Mouse (Mus musculus): ENCODE measurements around the gene Arhgef26. TPM values are rescaled to one million over a fixed set of nuclear protein-coding genes. Genes with fewer than 3 reads are reported as not detected.

Arhgef26 gene
- total RNA-seq, 2 experiments from 2014 or later = 2.9 to 3.4 TPM

- intact Hi-C loops (cut with DNase I) = no loop called here
- DNase-seq = no peak
Measured at GRCm38 (mm10) chr3:62376719-62377118, 38.6 kb downstream of the Arhgef26 start.

GRCm38 (mm10) chr3:62379946-62380345, 41.8 kb downstream of the Arhgef26 start:
- DNase-seq = no peak
- intact Hi-C loops (cut with DNase I) = no loop called here

GRCm38 (mm10) chr3:62380420-62380819, 42.3 kb downstream of the Arhgef26 start:
- no peak for DNase-seq
- intact Hi-C loops (cut with DNase I) = no loop called here

- no peak for DNase-seq
Measured at GRCm38 (mm10) chr3:62382853-62383252, 44.7 kb downstream of the Arhgef26 start.

GRCm38 (mm10) chr3:62392636-62393035, 54.5 kb downstream of the Arhgef26 start:
- no peak for DNase-seq

More at GRCm38 (mm10) chr3:62382853-62383252, 44.7 kb downstream of the Arhgef26 start:
- intact Hi-C loops (cut with DNase I) = no loop called here

GRCm38 (mm10) chr3:62394284-62394683, 56.1 kb downstream of the Arhgef26 start:
- intact Hi-C loops (cut with DNase I) = no loop called here
- no peak for DNase-seq

More at GRCm38 (mm10) chr3:62392636-62393035, 54.5 kb downstream of the Arhgef26 start:
- intact Hi-C loops (cut with DNase I) = no loop called here

GRCm38 (mm10) chr3:62395368-62395767, 57.2 kb downstream of the Arhgef26 start:
- no peak for DNase-seq
- intact Hi-C loops (cut with DNase I) = no loop called here

GRCm38 (mm10) chr3:62396109-62396508, 58.0 kb downstream of the Arhgef26 start:
- intact Hi-C loops (cut with DNase I) = loop anchor here (1.0 kb wide), 1 partner anchor 23 kb away; no protein-coding TSS in a partner anchor

GRCm38 (mm10) chr3:62398094-62398493, 60.0 kb downstream of the Arhgef26 start:
- DNase-seq = no peak
- intact Hi-C loops (cut with DNase I) = no loop called here

More at GRCm38 (mm10) chr3:62396109-62396508, 58.0 kb downstream of the Arhgef26 start:
- DNase-seq = no peak

GRCm38 (mm10) chr3:62399826-62400746, 61.9 kb downstream of the Arhgef26 start:
- DNase-seq = no peak
- intact Hi-C loops (cut with DNase I) = no loop called here

GRCm38 (mm10) chr3:62402466-62402865, 64.3 kb downstream of the Arhgef26 start:
- intact Hi-C loops (cut with DNase I) = no loop called here
- DNase-seq = no peak

- DNase-seq = peak in 1 of 2 experiments; percentile 14
Measured at GRCm38 (mm10) chr3:62404477-62405246, 66.5 kb downstream of the Arhgef26 start.

GRCm38 (mm10) chr3:62409555-62410182, 71.5 kb downstream of the Arhgef26 start:
- intact Hi-C loops (cut with DNase I) = no loop called here
- DNase-seq = no peak

More at GRCm38 (mm10) chr3:62404477-62405246, 66.5 kb downstream of the Arhgef26 start:
- intact Hi-C loops (cut with DNase I) = no loop called here

GRCm38 (mm10) chr3:62410491-62410890, 72.3 kb downstream of the Arhgef26 start:
- no peak for DNase-seq
- intact Hi-C loops (cut with DNase I) = no loop called here

GRCm38 (mm10) chr3:62412704-62413103, 74.6 kb downstream of the Arhgef26 start:
- peak in 1 of 2 experiments; percentile 7 for DNase-seq
- intact Hi-C loops (cut with DNase I) = no loop called here

GRCm38 (mm10) chr3:62414926-62415325, 76.8 kb downstream of the Arhgef26 start:
- intact Hi-C loops (cut with DNase I) = no loop called here
- no peak for DNase-seq

- DNase-seq = no peak
- intact Hi-C loops (cut with DNase I) = no loop called here
Measured at GRCm38 (mm10) chr3:62417458-62417857, 79.3 kb downstream of the Arhgef26 start.

GRCm38 (mm10) chr3:62418387-62419138, 80.4 kb downstream of the Arhgef26 start:
- DNase-seq = no peak
- intact Hi-C loops (cut with DNase I) = no loop called here

- intact Hi-C loops (cut with DNase I) = no loop called here
- no peak for DNase-seq
Measured at GRCm38 (mm10) chr3:62433675-62434074, 95.5 kb downstream of the Arhgef26 start.

- intact Hi-C loops (cut with DNase I) = no loop called here
Measured at GRCm38 (mm10) chr3:62435923-62436322, 97.8 kb downstream of the Arhgef26 start.

More at GRCm38 (mm10) chr3:62435923-62436322, 97.8 kb downstream of the Arhgef26 start:
- no peak for DNase-seq

Measured in heart, postnatal 14 days (tissue).